Mouse (Mus musculus) kidney, adult 2 months (tissue): ENCODE results near the gene Gm12166.

Experiments used
- CTCF ChIP-seq: fragments of 200-500 bp; conservative IDR thresholded peaks from 2 replicates; pipeline ENCODE4 v1.5.1; 2011; ENCODE audit warnings: low read depth, mild to moderate bottlenecking, control low read depth, low read length, moderate library complexity, mixed read lengths; ENCODE audit not compliant: insufficient read depth, insufficient read length
- POLR2A ChIP-seq: fragments of 200-500 bp; IDR thresholded peaks from one replicate; pipeline ENCODE4 v1.6.1; 2011; ENCODE audit warnings: low read depth, low read length, control low read depth

DNA sequence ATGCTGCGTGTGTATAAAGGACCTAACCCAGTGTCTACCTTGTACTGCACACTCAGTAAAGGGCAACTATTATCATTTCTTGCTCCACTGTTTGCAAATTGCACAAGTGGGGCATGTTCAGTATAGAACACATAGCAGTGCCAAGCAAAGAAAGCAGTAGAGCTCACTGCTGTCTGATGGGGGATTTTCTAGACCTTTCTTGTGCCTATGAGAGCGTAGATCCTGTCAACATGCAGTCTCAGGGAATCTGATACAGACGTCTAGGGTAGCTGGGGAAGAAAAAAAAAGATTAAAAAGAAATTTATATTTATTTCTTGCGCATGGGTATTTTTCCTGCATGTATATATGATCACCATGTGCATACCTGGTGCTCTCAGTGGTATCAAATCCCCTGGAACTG lies 18.0 kb upstream of the Gm12166 start:
- TF ChIP-seq POLR2A (no peak), CTCF (no peak)
